Mouse (Mus musculus): ENCODE results near the gene Szt2. TPM values are rescaled to one million over a fixed set of nuclear protein-coding genes. Genes with fewer than 3 reads are reported as not detected.

Szt2 gene
- polyA plus RNA-seq, 1 experiment from 2014 or later = 9.0 TPM

GRCm38 (mm10) chr4:118427768-118428451, 18.8 kb upstream of the Szt2 start, which contains the start of gene Elovl1:
Elovl1 (plus strand) TSS chr4:118428093.
- Histone ChIP-seq H3K4me3 (peak within 1 kb of the TSS; percentile 56), H3K36me3 (peaks cover 17% of the 10 kb centered on the region; the same call in 1 of the 2 replicates), H3K27me3 (no peaks in the 10 kb centered on the region), H3K4me2 (peak within 1 kb of the TSS; percentile 97), H3K4me1 (replicated peaks) (peaks cover 31% of the 10 kb centered on the region), H3K27ac (replicated peaks) (peak within 1 kb of the TSS; percentile 81), H3K9ac (peak within 1 kb of the TSS; percentile 68), H3K9me3 (no peaks in the 10 kb centered on the region)
- ATAC-seq (ENCODE audit: low FRiP score, low read depth) = peak; percentile 90
- WGBS = 0% methylated on average over 27 of the region's 31 CpGs

- 2% methylated on average over 5 of the region's 5 CpGs for WGBS
These were observed 18.3 kb upstream of the Szt2 start for GRCm38 (mm10) chr4:118427415-118427767.

GRCm38 (mm10) chr4:118425374-118425773, 16.3 kb upstream of the Szt2 start:
- Histone ChIP-seq H3K27me3 (no peaks in the 10 kb centered on the region), H3K36me3 (peaks cover 23% of the 10 kb centered on the region)
- 81% methylated on average over 1 of the region's 1 CpGs for WGBS

More at GRCm38 (mm10) chr4:118427415-118427767, 18.3 kb upstream of the Szt2 start:
- Histone ChIP-seq H3K36me3 (peaks cover 21% of the 10 kb centered on the region; the same call in 1 of the 2 replicates), H3K4me1 (replicated peaks) (peaks cover 31% of the 10 kb centered on the region), H3K27ac (replicated peaks) (peak overlapping the region; percentile 81), H3K9me3 (no peaks in the 10 kb centered on the region), H3K4me3 (peak overlapping the region; percentile 56), H3K4me2 (peak overlapping the region; percentile 97), H3K27me3 (no peaks in the 10 kb centered on the region), H3K9ac (peak overlapping the region; percentile 68)
- ATAC-seq (ENCODE audit: low FRiP score, low read depth) = peak; percentile 10

GRCm38 (mm10) chr4:118424541-118425160, 15.6 kb upstream of the Szt2 start:
- 86% methylated on average over 4 of the region's 4 CpGs for WGBS
- H3K9me3 ChIP-seq = no peaks in the 10 kb centered on the region

More at GRCm38 (mm10) chr4:118425374-118425773, 16.3 kb upstream of the Szt2 start:
- no peaks in the 10 kb centered on the region for H3K9me3 ChIP-seq
- H3K4me2 ChIP-seq = no peak overlapping the region
- H3K4me3 ChIP-seq = no peak overlapping the region
- H3K4me1 ChIP-seq (replicated peaks) = peaks cover 31% of the 10 kb centered on the region
- no peak overlapping the region for H3K27ac ChIP-seq (replicated peaks)
- no peak for ATAC-seq (ENCODE audit: low FRiP score, low read depth)
- no peak overlapping the region for H3K9ac ChIP-seq

GRCm38 (mm10) chr4:118421384-118421783, 12.3 kb upstream of the Szt2 start:
- H3K9ac ChIP-seq = no peak overlapping the region
- H3K27ac ChIP-seq (replicated peaks) = no peak overlapping the region
- no peaks in the 10 kb centered on the region for H3K27me3 ChIP-seq
- no peak overlapping the region for H3K4me2 ChIP-seq
- H3K4me3 ChIP-seq = no peak overlapping the region
- 97% methylated on average over 3 of the region's 3 CpGs for WGBS
- H3K4me1 ChIP-seq (replicated peaks) = no peaks in the 10 kb centered on the region
- no peak for ATAC-seq (ENCODE audit: low FRiP score, low read depth)
- peaks cover 48% of the 10 kb centered on the region for H3K36me3 ChIP-seq
- no peaks in the 10 kb centered on the region for H3K9me3 ChIP-seq

More at GRCm38 (mm10) chr4:118424541-118425160, 15.6 kb upstream of the Szt2 start:
- Histone ChIP-seq H3K4me3 (no peak overlapping the region), H3K27me3 (no peaks in the 10 kb centered on the region), H3K9ac (no peak overlapping the region), H3K36me3 (peaks cover 27% of the 10 kb centered on the region), H3K27ac (replicated peaks) (no peak overlapping the region), H3K4me1 (replicated peaks) (peaks cover 29% of the 10 kb centered on the region), H3K4me2 (no peak overlapping the region)
- ATAC-seq (ENCODE audit: low FRiP score, low read depth) = no peak

- H3K9ac ChIP-seq = no peak overlapping the region
- no peaks in the 10 kb centered on the region for H3K9me3 ChIP-seq
- no peak overlapping the region for H3K4me3 ChIP-seq
- no peaks in the 10 kb centered on the region for H3K4me1 ChIP-seq (replicated peaks)
- no peak overlapping the region for H3K4me2 ChIP-seq
- no peaks in the 10 kb centered on the region for H3K27me3 ChIP-seq
- 0 out of 2 replicates have a peak, but pooled peaks have one; percentile 38 for ATAC-seq (ENCODE audit: low FRiP score, low read depth)
- H3K27ac ChIP-seq (replicated peaks) = no peak overlapping the region
- 89% methylated on average over 13 of the region's 13 CpGs for WGBS
- H3K36me3 ChIP-seq = peaks cover 79% of the 10 kb centered on the region
These were observed 8.2 kb upstream of the Szt2 start for GRCm38 (mm10) chr4:118417112-118417797.

GRCm38 (mm10) chr4:118416329-118416728, 7.3 kb upstream of the Szt2 start:
- WGBS = 94% methylated on average over 5 of the region's 5 CpGs
- no peaks in the 10 kb centered on the region for H3K27me3 ChIP-seq

GRCm38 (mm10) chr4:118415779-118416178, 6.7 kb upstream of the Szt2 start:
- H3K36me3 ChIP-seq = peaks cover 75% of the 10 kb centered on the region

More at GRCm38 (mm10) chr4:118416329-118416728, 7.3 kb upstream of the Szt2 start:
- Histone ChIP-seq H3K4me1 (replicated peaks) (no peaks in the 10 kb centered on the region), H3K9ac (no peak overlapping the region), H3K9me3 (no peaks in the 10 kb centered on the region), H3K4me2 (no peak overlapping the region), H3K36me3 (peaks cover 81% of the 10 kb centered on the region), H3K27ac (replicated peaks) (no peak overlapping the region), H3K4me3 (no peak overlapping the region)
- ATAC-seq (ENCODE audit: low FRiP score, low read depth) = no peak

GRCm38 (mm10) chr4:118413553-118413952, 4.5 kb upstream of the Szt2 start:
- no peak overlapping the region for H3K9ac ChIP-seq
- H3K27ac ChIP-seq (replicated peaks) = no peak overlapping the region
- no peak overlapping the region for H3K4me2 ChIP-seq
- ATAC-seq (ENCODE audit: low FRiP score, low read depth) = no peak
- peaks cover 60% of the 10 kb centered on the region for H3K36me3 ChIP-seq
- no peaks in the 10 kb centered on the region for H3K27me3 ChIP-seq
- H3K9me3 ChIP-seq = no peaks in the 10 kb centered on the region
- H3K4me3 ChIP-seq = no peak overlapping the region
- 96% methylated on average over 5 of the region's 5 CpGs for WGBS
- peaks cover 9% of the 10 kb centered on the region for H3K4me1 ChIP-seq (replicated peaks)

More at GRCm38 (mm10) chr4:118415779-118416178, 6.7 kb upstream of the Szt2 start:
- Histone ChIP-seq H3K27me3 (no peaks in the 10 kb centered on the region), H3K4me1 (replicated peaks) (no peaks in the 10 kb centered on the region; the same call in 1 of the 2 replicates), H3K9me3 (no peaks in the 10 kb centered on the region), H3K4me2 (no peak overlapping the region), H3K27ac (replicated peaks) (no peak overlapping the region), H3K9ac (no peak overlapping the region), H3K4me3 (no peak overlapping the region)
- WGBS = 87% methylated on average over 2 of the region's 2 CpGs
- ATAC-seq (ENCODE audit: low FRiP score, low read depth) = no peak

GRCm38 (mm10) chr4:118410871-118411270, 1.8 kb upstream of the Szt2 start:
- peaks cover 41% of the 10 kb centered on the region for H3K36me3 ChIP-seq
- no peak for ATAC-seq (ENCODE audit: low FRiP score, low read depth)
- WGBS = 96% methylated on average over 5 of the region's 5 CpGs

GRCm38 (mm10) chr4:118402701-118403100, 6.4 kb downstream of the Szt2 start:
- Histone ChIP-seq H3K9ac (no peak overlapping the region), H3K9me3 (no peaks in the 10 kb centered on the region), H3K4me1 (replicated peaks) (peaks cover under 1% of the 10 kb centered on the region; the same call in 1 of the 2 replicates), H3K4me2 (no peak overlapping the region), H3K27me3 (no peaks in the 10 kb centered on the region), H3K27ac (replicated peaks) (no peak overlapping the region), H3K36me3 (peaks cover 54% of the 10 kb centered on the region), H3K4me3 (no peak overlapping the region)
- WGBS = 94% methylated on average over 12 of the region's 12 CpGs
- no peak for ATAC-seq (ENCODE audit: low FRiP score, low read depth)

More at GRCm38 (mm10) chr4:118410871-118411270, 1.8 kb upstream of the Szt2 start:
- Histone ChIP-seq H3K27me3 (no peaks in the 10 kb centered on the region), H3K4me2 (no peak overlapping the region), H3K4me3 (no peak overlapping the region), H3K4me1 (replicated peaks) (peaks cover 18% of the 10 kb centered on the region), H3K9me3 (no peaks in the 10 kb centered on the region), H3K9ac (no peak overlapping the region), H3K27ac (replicated peaks) (no peak overlapping the region)

GRCm38 (mm10) chr4:118401918-118402317, 7.2 kb downstream of the Szt2 start:
- WGBS = 98% methylated on average over 5 of the region's 5 CpGs
- ATAC-seq (ENCODE audit: low FRiP score, low read depth) = no peak
- peaks cover 62% of the 10 kb centered on the region for H3K36me3 ChIP-seq

More at GRCm38 (mm10) chr4:118401918-118402317, 7.2 kb downstream of the Szt2 start:
- Histone ChIP-seq H3K4me3 (no peak overlapping the region), H3K4me2 (no peak overlapping the region), H3K9me3 (no peaks in the 10 kb centered on the region), H3K27ac (replicated peaks) (no peak overlapping the region), H3K9ac (no peak overlapping the region), H3K27me3 (no peaks in the 10 kb centered on the region), H3K4me1 (replicated peaks) (no peaks in the 10 kb centered on the region)
